Mouse (Mus musculus) intestine, postnatal 0 days (tissue): ENCODE measurements around the gene Klrb1a. TPM values are rescaled to one million over a fixed set of nuclear protein-coding genes. Genes with fewer than 3 reads are reported as not detected.
"Not testable (repeated sequence)": the region's sequence is repeated elsewhere in the genome, so short reads cannot be mapped to it uniquely, and the experiment has no call there.

ENCODE experiments used
- ATAC-seq: fragments of 200-750 bp; cut with Nextera tagmentation; 2 replicates; pipeline ENCODE4 v1.8.0; 2017; ENCODE audit warnings: mild to moderate bottlenecking, moderate TSS enrichment, moderate library complexity
- H3K27ac ChIP-seq: fragments of 300-500 bp; sonication (generic); 2 replicates; pipeline ENCODE4 v1.5.1; 2014; ENCODE audit warnings: mild to moderate bottlenecking, low read depth, low read length, moderate library complexity
- H3K27me3 ChIP-seq: fragments of 300-500 bp; sonication (generic); replicated peaks from 2 replicates; pipeline ENCODE4 v1.6.1; 2014; ENCODE audit warnings: low read length, mixed read lengths; ENCODE audit not compliant: control insufficient read depth, insufficient read depth
- H3K36me3 ChIP-seq: fragments of 300-500 bp; sonication (generic); 2 replicates; pipeline ENCODE4 v1.6.1; 2014; ENCODE audit warnings: mild to moderate bottlenecking, moderate library complexity; ENCODE audit not compliant: control insufficient read depth, insufficient read depth
- H3K4me1 ChIP-seq: fragments of 300-500 bp; sonication (generic); replicated peaks from 2 replicates; pipeline ENCODE4 v1.6.1; 2014; ENCODE audit warnings: antibody characterized with exemption, low read length, mixed read lengths; ENCODE audit not compliant: control insufficient read depth, insufficient read depth
- H3K4me2 ChIP-seq: fragments of 300-500 bp; sonication (generic); replicated peaks from 2 replicates; pipeline ENCODE4 v1.6.1; 2014; ENCODE audit warnings: low read depth, mild to moderate bottlenecking, moderate library complexity
- H3K4me3 ChIP-seq: fragments of 300-500 bp; sonication (generic); 2 replicates; pipeline ENCODE4 v1.5.1; 2014; ENCODE audit warnings: low read depth, low read length
- H3K9ac ChIP-seq: fragments of 300-500 bp; sonication (generic); 2 replicates; pipeline ENCODE4 v1.6.1; 2014; ENCODE audit warnings: mild to moderate bottlenecking, low read depth, low read length
- H3K9me3 ChIP-seq: fragments of 300-500 bp; sonication (generic); 2 replicates; pipeline ENCODE4 v1.6.1; 2016; ENCODE audit warnings: mixed run types; ENCODE audit not compliant: control insufficient read depth
- CTCF ChIP-seq: sonication (generic); IDR thresholded peaks from 2 replicates; pipeline ENCODE4 v1.5.1; 2016; ENCODE audit warnings: low read depth, mild to moderate bottlenecking, control low read depth, antibody characterized with exemption, moderate library complexity
- WGBS: fragments of 180-500 bp; shearing (Covaris S2); extraction: QIAGEN DNeasy Blood & Tissue Kit; methylation state at CpG from one replicate; pipeline ENCODE4 v1.1.7; 2014; 5-methylcytosine and 5-hydroxymethylcytosine counted together
- polyA plus RNA-seq: library from polyadenylated mRNA; unstranded; fragments of >200 nt; fragmentation: Nextera tagmentation; extraction: Ambion mirVana; gene quantifications from 2 replicates; pipeline ENCODE4 v1.2.1, GENCODE M21; 2015

Klrb1a gene
- polyA plus RNA-seq, 1 experiment from 2014 or later = not detected

DNA sequence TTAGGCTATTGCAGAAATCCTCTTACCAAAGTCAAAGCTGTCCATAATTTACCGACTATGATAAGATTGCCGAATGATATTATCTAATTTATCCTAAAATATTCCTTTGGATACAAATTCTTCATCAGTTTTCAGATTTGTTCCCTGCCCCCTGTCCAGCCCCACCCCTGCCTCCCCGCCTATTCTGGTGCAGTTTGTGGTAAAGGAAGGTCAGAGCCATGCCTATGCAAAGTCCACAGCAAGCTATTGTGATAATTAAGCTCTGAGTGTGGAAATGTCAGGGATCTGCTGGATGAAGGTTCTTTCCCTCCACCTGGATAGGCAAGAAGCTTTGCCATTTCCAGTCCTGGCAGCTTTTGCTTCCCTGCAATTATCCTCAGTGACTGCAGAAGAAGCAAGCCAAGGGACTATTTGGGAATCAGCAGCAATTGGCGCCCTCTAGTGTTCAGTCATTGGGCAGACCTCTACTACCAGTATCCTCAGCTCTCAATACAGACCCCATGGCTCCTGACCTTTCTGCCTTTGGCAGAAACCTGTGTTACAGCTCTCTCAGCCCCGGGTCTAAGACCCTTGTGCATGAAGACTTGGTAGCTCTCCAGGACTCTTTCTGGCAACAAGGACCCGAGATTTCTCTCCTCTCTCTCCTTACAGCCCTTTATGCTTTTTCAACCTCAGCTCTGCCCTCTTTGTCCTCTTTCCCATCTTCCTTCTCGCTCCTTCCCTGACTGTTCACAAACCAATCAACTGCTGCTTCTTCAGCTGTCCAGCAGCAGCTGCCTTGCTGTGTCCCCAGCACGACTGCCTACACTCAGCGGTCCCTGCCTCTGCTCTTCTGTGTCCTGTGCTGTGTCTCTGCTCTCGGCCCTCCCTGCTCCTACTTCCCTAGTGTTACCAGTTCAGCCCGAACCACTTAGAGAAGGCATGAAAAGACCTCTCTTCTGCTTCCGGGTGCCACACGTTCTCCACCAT lies 6.7 kb upstream of the Klrb1a start:
- not testable (repeated sequence) for H3K9me3 ChIP-seq, H3K4me3 ChIP-seq, H3K9ac ChIP-seq, H3K27me3 ChIP-seq, H3K36me3 ChIP-seq, H3K4me1 ChIP-seq
- Histone ChIP-seq H3K4me2 (0 out of 2 replicates have a peak overlapping the region, but pooled peaks have one; percentile 27), H3K27ac (peak overlapping the region; percentile 63; the same call in 1 of the 2 replicates)
- ATAC-seq = peak; percentile 49
- WGBS = 48% methylated on average over 12 of the region's 13 CpGs
- peak; percentile 83 for TF ChIP-seq CTCF

DNA sequence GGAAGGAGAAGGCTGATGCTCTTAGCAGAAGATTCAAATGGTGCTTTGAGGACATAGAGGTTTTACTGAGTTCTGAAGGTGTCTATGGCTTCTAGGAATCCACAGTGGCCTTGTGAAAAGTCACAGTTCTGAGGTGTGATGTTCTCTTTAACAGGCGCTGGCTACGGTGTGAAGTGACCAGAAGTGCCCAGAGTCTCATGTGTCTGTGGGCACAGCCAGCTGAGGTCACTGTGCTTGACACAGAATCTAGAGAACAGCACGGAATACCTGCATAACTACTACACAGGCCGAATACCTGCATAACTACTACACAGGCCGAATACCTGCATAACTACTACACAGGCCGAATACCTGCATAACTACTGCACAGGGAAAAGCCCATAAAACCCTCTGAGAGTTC lies 1.9 kb upstream of the Klrb1a start:
- H3K4me1 ChIP-seq, H3K27ac ChIP-seq, ATAC-seq, H3K36me3 ChIP-seq, H3K9ac ChIP-seq, H3K4me3 ChIP-seq, H3K9me3 ChIP-seq, H3K4me2 ChIP-seq, H3K27me3 ChIP-seq: not testable (repeated sequence)
- 89% methylated on average over 6 of the region's 6 CpGs for WGBS

DNA sequence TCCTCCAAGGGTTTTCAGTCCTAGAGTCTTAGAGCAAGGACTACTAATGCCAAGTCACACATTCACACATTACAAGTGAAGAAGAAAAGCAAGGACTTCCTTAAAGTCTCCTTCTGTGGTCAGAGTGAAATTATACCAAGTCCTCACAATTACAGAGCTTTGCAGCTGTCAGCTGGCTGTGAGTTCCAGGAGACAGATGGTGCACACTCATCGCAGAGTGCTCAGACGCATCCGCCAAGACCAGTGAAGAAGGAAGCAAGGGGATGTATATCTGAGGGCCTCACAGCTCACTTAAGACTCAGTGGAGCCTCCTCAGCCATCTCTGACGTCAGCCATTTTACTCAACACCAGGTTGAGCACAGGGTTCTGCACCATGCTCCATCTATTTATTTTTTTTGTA lies 1.1 kb upstream of the Klrb1a start:
- no peak overlapping the region for H3K27ac ChIP-seq
- H3K27me3 ChIP-seq = no peaks in the 10 kb centered on the region
- no peak for ATAC-seq
- H3K4me2 ChIP-seq = no peak overlapping the region
- no peaks in the 10 kb centered on the region for H3K36me3 ChIP-seq
- WGBS = 75% methylated on average over 4 of the region's 4 CpGs
- H3K4me3 ChIP-seq = no peak overlapping the region
- no peak overlapping the region for H3K9ac ChIP-seq
- TF ChIP-seq CTCF = no peak
- no peaks in the 10 kb centered on the region for H3K4me1 ChIP-seq
- H3K9me3 ChIP-seq = no peaks in the 10 kb centered on the region

DNA sequence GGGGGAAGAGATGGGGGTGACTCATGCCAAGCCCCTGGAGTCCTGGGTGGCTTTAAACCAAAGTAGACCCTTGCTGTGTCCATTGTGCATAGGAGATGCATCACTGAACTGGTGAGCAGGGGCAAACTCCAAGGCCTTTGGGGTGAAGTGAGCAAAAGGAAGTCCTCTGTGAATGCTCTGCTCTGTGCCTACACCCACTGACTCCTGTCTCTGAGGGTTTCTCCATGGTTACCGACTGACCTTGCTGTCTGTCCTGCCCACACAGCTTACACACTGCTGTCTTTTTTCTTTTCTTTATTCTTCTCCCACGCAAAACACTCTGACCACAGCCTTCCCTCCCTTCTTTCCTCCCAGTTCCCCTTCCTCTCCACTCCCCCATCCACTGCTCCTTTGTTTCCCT lies 600 bp downstream of the Klrb1a start:
- no peak for TF ChIP-seq CTCF
- WGBS = 74% methylated on average over 2 of the region's 2 CpGs
- no peak overlapping the region for H3K9ac ChIP-seq
- no peak for ATAC-seq
- no peak overlapping the region for H3K4me3 ChIP-seq
- H3K27ac ChIP-seq = no peak overlapping the region
- no peaks in the 10 kb centered on the region for H3K27me3 ChIP-seq
- no peaks in the 10 kb centered on the region for H3K9me3 ChIP-seq
- H3K4me2 ChIP-seq = no peak overlapping the region
- no peaks in the 10 kb centered on the region for H3K36me3 ChIP-seq
- no peaks in the 10 kb centered on the region for H3K4me1 ChIP-seq

- no peaks in the 10 kb centered on the region for H3K4me1 ChIP-seq
- no peaks in the 10 kb centered on the region for H3K27me3 ChIP-seq
- no peak for TF ChIP-seq CTCF
- no peak overlapping the region for H3K27ac ChIP-seq
- ATAC-seq = no peak
- no peak overlapping the region for H3K4me2 ChIP-seq
- no peaks in the 10 kb centered on the region for H3K9me3 ChIP-seq
- no peaks in the 10 kb centered on the region for H3K36me3 ChIP-seq
- no peak overlapping the region for H3K9ac ChIP-seq
- 42% methylated on average over 9 of the region's 9 CpGs for WGBS
- H3K4me3 ChIP-seq = no peak overlapping the region
Measured at GRCm38 (mm10) chr6:128606350-128606749, 17.0 kb downstream of the Klrb1a start.

DNA sequence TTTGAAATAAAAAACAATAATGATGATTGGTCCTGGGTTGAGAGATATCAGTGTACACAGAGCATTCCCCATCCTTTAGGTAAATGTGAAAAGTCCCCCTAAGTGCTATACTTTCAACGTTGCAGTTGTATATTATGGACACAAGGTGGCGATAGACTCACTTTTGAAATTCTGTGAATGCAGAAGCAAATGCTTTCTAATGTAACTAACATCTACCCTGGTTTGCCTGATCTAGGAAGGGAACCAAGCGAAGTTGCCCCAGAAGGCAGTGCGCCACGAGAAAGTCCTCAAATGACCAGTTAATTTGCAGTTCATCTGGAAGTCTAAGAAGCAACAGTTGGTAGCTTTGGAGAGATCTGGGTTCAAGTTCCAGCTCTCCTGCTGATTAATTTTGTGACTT lies 18.8 kb downstream of the Klrb1a start:
- no peak overlapping the region for H3K4me2 ChIP-seq
- no peak overlapping the region for H3K9ac ChIP-seq
- peak; percentile 90 for TF ChIP-seq CTCF
- H3K36me3 ChIP-seq = no peaks in the 10 kb centered on the region
- H3K27me3 ChIP-seq = no peaks in the 10 kb centered on the region
- no peaks in the 10 kb centered on the region for H3K9me3 ChIP-seq
- no peak overlapping the region for H3K27ac ChIP-seq
- H3K4me3 ChIP-seq = no peak overlapping the region
- H3K4me1 ChIP-seq = no peaks in the 10 kb centered on the region
- no peak for ATAC-seq
- 34% methylated on average over 5 of the region's 5 CpGs for WGBS
